Mouse (Mus musculus) ovary, adult 2 months (tissue): ENCODE results near the gene Tspan33. TPM values are rescaled to one million over a fixed set of nuclear protein-coding genes. Genes with fewer than 3 reads are reported as not detected.

ENCODE experiments used
- polyA plus RNA-seq: library from polyadenylated mRNA; depleted of rRNA; stranded (reverse); fragments of >200 nt; gene quantifications from 2 replicates; pipeline ENCODE4 v1.2.3, GENCODE M21; 2012; rRNA removed

Tspan33 gene
- 7.5 and 9.0 TPM in 2 replicates for polyA plus RNA-seq

DNA sequence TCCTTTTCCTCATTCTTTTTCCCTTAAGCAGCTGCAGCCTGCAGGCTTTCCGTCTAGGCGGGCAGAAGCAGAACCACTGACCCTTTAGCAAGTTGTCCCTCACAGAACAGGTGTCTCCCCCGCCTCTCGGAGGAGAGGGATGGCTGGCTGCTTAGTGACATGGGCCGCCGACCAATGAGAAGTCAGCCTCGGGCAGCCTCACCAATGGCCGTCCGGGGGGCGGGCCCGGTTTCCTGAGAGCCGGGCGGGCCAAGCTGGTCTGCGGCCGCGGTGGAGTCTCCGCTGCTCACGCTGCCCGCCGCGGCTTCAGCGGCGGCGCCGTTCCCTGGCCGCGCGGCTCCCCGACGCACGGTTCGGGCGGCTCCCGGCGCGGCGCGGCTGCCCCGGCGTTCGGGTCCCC, at the start of gene Tspan33:
Tspan33 (plus strand) TSS at position 270 of the 400 bp plus-strand sequence.

DNA sequence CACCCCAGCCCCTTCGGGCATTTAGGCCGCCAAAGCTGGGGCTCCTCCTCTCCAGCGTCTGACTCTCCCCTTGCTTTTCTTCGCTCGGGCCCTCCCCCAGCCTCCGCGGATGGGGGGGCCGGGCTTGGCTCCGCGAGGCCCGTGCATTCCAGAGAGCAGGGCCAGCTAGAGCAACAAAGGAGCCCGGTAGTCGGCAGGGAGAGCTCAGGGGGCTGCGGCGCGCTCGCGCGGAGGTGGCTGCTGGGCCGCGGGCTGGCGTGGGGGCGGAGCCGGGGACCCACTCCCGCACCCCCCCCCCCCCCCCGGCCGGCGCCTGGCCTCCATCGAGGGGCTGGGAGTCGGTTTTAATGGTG, 41.3 kb downstream of the Tspan33 start, which contains the start of gene Smo:
Smo (plus strand) TSS at position 168 of the 353 bp plus-strand sequence.

Other genes starting within 250 kb of the Tspan33 start
- 265 TPM in 2 replicates for gene Atp6v1f, start 226.5 kb upstream of the Tspan33 start, polyA plus RNA-seq
- gene Atp6v1fnb, start 222.8 kb upstream of the Tspan33 start, polyA plus RNA-seq = not detected in 2 replicates
- gene Kcp, start 186.3 kb upstream of the Tspan33 start, polyA plus RNA-seq = 35.8 and 41.1 TPM in 2 replicates
- gene Irf5, start 167.6 kb upstream of the Tspan33 start, polyA plus RNA-seq = 22.0 and 22.5 TPM in 2 replicates
- 46.4 and 99.4 TPM in 2 replicates for gene Tnpo3, start 84.3 kb upstream of the Tspan33 start, polyA plus RNA-seq
- gene Smo, start 41.3 kb downstream of the Tspan33 start, polyA plus RNA-seq = 131 and 133 TPM in 2 replicates
- 20.6 and 22.4 TPM in 2 replicates for gene Ahcyl2, start 73.8 kb downstream of the Tspan33 start, polyA plus RNA-seq
- gene Strip2, start 222.8 kb downstream of the Tspan33 start, polyA plus RNA-seq = 0.84 and 1.2 TPM in 2 replicates